Mouse (Mus musculus) ovary, postnatal 36 days (tissue): ENCODE measurements around the gene Vgf.
A peak's percentile ranks its signal among the peaks of the same experiment; 100 is the strongest.

ENCODE experiments used
- DNase-seq: peaks from one replicate; pipeline ENCODE4 v3.0.0; 2022; ENCODE audit warnings: low spot score, mixed read lengths

The Vgf gene

DNA sequence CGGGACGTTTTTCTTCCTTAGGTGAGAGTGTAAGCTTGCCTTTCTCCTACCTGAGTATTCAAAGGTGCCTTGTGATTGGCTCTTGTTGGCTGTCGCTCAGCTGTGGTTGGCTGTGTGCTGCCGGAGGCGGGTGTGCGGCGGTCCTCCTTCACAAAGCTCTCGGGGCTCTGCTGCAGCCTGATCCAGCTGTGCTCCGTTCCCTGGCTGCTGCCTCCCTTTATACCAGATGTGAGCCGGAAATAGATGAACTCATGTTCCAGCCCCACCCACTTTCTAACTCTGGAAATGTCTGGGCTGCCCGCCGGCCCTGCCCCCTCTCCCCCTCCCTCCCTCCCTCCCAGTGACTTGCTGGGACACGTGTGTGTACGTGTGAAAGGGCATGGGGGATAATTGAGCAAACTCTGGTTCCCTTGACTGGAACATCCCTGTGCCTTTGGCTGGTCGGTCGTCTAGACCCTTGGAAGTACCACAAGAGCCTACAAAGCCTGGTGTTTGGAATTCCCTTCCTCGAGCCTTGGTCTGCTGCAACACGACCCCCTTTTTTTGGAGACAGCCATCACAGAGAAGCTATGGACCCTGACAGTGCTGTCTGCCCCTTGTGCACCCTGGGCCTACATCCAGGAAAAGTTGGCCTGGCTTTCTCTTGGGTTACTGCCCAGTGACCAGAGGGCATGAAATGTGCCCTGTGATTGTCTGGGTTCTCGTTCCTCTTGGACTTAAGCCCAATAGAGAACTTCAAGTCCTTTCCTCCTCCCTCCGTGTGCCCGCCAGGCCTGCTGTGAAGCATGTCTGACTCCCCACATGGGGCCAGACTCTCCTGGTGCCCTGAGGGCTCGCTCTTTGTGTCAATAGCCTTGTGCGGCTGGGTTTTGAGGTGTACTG, 46.1 kb downstream of the Vgf start, which contains the start of gene Serpine1:
Gene Serpine1 (minus strand): TSS at position 190 of the 882 bp plus-strand sequence.
- peak; percentile 67 for DNase-seq

- no peak for DNase-seq
These were observed 46.9 kb downstream of the Vgf start for GRCm38 (mm10) chr5:137073141-137073540.

- peak; percentile 29 for DNase-seq
These were observed 48.0 kb downstream of the Vgf start for GRCm38 (mm10) chr5:137074191-137074651.

DNA sequence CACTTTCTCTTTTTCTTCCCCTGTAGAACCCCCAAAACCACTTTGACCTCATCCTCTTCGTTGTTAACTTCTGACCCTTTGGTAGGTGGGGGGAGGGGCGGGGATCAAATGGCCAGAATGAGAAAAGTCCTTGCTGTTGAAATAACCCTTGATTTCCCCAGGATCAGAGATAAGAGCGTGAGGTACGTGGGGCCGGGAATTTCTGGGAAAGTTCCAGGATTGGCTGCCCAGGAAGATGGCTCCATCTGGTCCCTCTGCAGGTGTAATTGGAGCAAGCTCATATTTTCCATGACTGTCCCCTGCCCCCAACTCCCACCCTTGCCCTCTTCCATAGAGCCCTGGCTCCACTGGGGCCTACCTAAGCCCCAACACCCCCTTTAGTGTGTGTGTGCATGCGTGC, 49.5 kb downstream of the Vgf start:
- no peak for DNase-seq

DNA sequence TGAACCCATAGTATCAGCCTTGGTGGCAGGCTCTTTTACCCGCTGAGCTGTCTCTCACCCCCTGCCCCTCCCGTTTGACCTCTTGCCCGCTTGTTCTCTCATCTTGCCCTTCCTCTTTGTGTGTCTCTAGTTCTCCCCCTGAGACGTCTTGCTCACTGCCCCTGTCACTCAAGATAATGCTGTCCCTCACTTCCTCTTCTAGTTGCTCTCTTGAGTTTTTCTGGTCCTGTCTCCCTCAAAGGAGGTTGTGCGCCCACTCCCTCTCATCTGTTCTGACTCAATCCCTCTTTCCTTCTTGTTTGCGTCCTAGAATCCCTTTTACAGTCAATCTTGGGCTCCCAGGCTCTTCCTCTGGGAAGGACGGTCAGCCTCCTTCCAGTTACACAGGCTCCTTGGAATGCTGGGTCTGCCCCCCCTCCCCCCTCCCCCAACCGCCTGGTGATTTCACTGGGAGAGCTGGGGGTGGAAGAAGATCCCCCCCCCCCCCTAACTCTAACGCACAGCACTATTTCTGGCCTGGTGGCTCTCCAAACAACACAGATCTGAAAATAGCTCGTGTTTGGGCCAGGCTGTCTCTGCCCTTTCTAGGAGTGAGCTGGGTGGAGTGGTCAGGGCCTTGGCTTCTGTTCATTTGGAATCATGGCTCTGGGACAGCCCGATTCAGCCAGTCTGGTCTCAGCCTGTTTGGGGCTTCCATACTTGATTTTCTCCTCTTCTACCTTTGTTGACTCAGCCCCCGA, 50.2 kb downstream of the Vgf start:
- no peak for DNase-seq

GRCm38 (mm10) chr5:137077187-137077586, 51.0 kb downstream of the Vgf start:
- DNase-seq, result no peak

DNA sequence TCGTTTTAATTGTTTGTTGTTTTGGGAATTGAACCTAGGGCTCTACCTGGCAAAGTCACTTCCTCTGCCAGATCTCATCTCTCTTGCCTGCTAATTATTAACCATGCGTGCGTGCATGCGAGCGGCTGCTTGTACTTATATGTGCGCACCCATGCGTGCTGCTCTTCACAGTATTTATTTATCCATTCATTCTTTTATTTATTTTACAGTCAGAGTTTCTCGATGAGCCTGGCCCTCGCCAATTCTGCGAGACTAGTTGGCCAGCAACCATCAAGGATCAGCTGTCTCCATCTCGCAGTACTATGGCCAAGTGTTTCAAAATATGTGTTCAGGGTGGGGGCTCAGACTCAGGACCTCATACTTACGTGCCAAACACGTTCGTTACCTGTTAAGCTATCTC, 51.8 kb downstream of the Vgf start:
- no peak for DNase-seq

DNA sequence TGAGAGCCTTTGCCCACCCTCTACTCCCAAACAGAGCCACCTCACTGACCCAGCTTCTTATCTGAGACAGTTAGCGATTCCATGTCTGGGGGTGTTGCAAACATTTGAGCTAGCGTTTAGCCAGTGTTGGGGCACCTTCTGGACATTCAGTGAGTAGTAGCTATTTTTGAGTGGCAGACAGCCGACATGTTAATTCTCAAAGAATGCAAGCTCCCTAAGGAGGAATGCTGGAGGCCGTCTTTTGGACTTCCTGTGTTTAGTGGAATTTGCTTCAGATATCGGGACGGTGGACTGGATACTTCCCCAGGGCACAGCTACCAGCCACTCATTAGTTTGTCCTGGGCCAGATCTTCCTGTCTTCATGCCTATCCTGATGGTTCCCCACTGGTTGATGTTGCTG, 52.4 kb downstream of the Vgf start:
- no peak for DNase-seq

GRCm38 (mm10) chr5:137079849-137080248, 53.7 kb downstream of the Vgf start:
- DNase-seq, result no peak
